Mouse (Mus musculus): ENCODE measurements around the gene Mical2.

GRCm38 (mm10) chr7:112267266-112267665 lies 41.6 kb downstream of the Mical2 start:
- TF ChIP-seq CTCF (IDR thresholded peaks at IDR 0.05) = no peak
- TF ChIP-seq POLR2A (IDR thresholded peaks at IDR 0.05; ENCODE audit: insufficient read depth, low read depth, low read length) = no peak
